Mouse (Mus musculus) lung, adult 18-20 months (tissue): ENCODE data around the gene Ralgps1.
A peak's percentile ranks its signal among the peaks of the same experiment; 100 is the strongest.

Source experiments
- DNase-seq, 2 experiments: peaks; one replicate each; pipeline ENCODE4 v3.0.0; 2022; ENCODE audit warnings: mixed read lengths in 2 of 2

Gene Ralgps1

DNA sequence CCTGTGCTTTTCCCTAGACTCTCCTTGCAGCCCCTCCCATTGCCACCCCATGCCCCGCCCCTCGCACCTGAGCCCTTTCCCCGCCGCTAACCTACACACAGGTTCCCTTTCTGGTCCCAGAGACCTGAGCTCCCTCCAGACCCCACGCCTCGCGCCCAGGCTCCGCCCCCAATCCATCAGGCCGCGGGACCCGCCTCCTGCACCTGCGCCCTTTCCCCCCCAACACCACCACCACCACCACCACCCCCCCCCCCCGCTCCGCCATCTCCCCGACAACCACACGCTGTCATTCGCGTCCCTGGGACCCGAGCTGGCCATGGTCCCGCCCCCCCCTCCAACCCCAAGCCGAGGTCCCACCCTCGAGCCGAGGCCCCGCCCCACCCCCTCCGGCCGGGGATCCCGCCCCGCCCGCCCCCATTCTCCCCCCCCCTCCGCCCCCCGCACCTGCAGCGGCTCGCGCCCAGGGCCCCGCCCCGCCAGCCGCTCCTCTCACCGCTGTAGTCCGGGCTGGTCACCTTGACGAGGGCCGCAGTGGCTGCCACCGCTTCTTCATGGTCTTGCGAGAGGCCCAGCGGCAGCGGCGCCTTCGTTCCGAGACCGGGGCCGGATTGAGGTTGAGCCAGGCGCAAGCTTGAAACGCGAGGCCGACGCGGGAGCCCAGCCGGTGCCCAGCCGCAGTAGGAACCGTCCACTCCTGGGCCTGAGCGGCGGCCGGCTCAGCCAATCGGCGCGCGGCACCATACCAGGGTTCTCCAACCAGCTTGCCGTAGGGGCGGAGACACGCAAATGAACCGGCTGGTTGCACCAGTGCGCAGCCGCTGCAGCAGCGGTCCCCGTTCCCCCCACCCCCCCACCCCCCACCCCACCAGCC is at the start of gene Ralgps1:
Gene Ralgps1 (minus strand): TSS at position 710 of the 871 bp plus-strand sequence.
- DNase-seq: peak; percentile 98

DNA sequence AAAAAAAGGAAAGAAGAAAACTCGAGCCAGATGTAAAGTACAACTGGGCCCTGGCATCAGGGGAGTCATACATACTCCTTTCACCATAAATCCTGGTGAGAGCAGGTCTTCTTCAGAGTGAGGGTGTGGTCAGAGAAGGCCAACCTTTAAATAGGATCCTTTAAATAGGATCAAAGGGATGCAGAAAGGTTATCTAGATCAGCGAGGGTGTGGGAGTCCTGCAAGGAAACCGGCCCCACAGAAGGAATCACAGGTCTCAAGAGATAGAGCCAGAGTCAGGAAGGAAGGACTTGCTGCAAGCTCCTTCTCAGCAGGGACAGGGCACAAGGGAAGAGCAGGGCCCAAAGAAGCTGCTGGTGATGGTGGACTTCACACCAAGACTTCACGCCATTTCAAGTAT is 46.2 kb upstream of the Ralgps1 start:
- DNase-seq: no peak

DNA sequence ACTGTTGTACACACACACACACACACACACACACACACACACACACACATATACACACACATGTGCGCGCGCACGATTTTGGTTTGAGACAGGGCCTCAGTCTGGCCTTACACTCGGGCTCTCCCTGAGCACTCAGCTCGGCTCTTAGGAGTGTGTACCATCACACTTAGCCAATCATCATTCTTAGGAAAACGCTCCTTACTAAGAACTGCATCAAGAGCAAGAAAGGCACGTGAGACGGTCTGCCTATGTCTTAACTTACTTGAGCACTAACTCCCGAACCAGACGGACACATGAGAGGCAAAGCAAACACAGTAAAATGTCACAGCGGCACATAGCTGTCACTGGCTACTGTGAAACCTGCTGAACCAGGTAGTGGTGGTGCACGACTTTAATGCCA is 42.7 kb upstream of the Ralgps1 start:
- DNase-seq: peak in 1 of 2 experiments; percentile 48

DNA sequence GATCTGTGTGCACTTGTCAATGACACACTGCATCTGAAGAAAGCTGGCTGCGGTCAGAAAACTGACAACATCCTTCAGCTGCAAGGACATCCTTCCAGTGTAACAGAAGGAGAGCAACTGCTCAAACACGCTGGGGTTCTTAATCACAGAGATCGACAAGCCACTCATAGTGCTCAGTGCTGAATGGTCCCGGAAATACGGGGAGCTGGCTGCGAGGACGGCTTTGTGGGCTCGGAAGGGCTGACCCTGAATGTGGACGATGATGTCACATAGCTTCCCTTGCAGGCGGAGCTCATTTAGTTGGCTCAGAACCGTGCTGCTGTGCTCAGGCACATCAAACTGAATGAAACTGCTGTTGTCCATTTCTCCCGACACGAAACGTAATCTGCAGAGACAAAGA is 40.8 kb upstream of the Ralgps1 start:
- DNase-seq: no peak

DNA sequence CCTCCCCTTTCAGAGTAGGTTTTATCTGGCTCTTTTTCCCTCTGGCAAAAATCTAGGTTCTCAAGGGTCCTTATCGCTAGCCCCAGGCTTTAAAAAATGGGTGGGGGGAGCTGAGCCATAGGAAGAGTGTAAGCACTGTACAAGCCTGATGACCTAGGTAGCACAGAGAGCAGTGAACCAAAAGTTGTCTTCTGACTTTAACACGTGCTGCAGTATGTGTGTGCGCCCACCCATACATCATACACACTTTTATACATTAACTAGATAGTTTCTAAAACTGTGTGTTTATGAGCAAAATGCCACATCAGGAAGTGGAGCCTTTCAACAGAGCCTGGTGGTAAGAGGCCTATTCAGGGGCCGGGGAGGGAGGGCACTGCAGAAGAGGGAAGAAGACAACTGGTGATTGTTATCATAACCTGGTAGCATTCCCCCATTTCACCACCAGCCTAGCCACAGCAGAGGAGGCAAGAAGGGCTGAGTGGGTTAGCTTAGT is 32.3 kb upstream of the Ralgps1 start:
- DNase-seq: no peak

DNA sequence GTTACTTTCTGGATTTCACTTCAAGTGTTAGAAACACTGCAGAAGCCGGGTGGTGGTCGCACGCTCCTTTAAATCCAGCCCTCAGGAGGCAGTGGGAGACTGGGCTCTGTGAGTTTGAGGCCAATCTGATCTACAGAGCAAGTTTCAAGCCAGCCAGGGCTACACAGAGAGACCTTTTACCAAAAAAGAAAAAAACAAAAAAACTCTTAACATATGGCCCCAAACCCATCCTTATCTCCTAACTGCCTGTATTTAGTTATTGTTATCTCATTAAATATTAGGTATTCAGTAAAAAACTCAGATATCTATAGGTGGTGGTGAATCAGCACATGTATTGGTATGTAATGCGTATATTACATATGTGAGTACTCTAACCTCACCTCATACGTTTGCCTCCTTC is 31.4 kb upstream of the Ralgps1 start:
- DNase-seq: no peak

DNA sequence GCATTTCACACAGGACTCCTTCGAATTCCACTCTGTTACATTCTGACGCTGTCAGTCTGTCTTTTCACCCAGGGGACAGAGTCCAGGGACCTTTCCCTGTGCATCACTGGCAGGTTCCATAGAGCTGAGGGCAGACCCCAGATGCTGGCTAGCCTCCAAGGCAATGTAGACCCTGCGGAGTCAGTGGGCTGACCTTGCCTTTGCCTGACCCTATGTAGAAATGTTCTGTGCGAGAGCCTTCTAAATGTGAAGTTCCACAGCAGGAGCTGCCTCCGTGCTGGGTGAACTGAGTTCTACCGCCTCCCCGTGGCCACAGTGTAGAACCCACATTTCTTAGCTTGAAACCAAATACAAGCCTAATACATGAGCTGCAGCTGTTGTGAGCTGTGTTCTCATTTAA is 30.9 kb upstream of the Ralgps1 start:
- DNase-seq: peak; percentile 44

DNA sequence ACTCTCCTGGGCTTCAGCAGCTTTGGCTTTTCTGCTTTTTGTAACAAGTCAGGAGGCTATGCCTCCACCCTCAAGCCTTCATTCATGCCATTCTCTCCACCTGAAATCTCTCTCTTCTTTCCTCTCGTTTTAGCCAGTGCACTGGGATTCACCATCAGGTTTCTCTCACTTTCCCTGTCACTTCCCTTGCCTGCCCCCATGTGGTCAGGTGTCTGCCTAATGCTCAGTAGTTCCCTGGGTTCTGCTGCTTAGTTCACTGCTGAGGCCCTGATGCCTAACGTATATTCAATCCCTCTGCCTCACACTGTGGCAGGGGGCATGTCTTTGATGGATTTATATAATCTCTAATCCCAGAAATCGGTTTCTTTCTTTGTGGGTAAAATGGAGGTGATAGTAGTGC is 29.9 kb upstream of the Ralgps1 start:
- peak in 1 of 2 experiments; percentile 21 for DNase-seq

DNA sequence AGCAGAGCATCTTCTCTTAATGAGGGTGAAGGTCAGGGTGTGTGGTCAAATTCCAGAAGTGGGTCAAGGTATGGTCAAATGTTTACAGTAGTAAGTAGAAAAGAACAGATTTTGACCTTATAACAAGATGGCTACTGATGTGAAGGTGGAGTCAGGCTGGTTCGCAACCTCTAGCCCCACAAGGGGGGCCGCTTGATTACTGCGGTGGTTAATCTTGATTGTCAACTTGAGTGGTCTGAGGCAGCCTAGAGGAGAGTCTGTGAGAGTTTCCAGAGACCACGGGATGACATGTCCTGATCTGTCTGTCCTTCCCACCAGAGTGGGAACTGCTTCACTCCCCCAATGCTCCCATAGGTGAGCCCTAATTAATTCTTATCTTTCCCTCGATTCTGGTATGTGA is 29.3 kb upstream of the Ralgps1 start:
- no peak for DNase-seq

DNA sequence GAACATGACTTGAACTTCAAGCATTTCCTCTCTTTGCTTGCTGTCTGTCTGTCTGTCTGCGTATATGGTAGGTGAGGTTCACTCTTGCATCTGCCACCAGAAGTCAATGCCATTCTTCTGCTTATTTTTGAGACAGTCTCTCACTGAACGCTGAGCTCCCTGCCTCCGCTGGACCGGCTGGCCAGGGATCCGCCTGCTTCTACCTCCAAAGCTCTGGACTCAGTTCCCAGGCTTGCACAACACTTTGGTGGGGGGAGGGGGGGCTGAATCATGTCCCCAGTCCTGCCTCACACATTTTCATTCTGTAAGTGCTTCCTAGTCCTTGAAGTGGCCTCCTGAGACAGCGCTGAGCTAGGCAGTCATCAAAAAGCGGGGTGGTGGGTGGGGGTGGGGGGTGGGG is 27.8 kb upstream of the Ralgps1 start:
- DNase-seq: peak in 1 of 2 experiments; percentile 14

DNA sequence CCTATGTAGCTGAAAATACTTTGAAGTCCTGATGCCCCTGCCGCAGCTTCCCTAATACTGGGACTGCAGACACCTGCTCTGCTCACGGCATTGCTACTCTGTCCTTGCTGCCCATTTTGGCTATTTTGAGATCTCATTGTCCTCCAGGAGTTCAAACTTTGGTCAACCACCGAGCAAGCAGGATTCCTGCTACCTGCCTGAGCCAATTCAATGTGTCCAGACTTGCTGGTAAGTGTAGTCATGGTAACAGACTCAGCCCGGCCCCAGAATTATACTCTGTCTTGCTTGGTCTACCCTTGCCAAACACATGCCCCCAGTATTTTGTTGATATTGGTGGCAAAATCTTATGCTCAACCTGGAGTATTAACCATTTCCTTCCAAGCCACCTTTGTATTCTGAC is 25.8 kb upstream of the Ralgps1 start:
- peak in 1 of 2 experiments; percentile 14 for DNase-seq

DNA sequence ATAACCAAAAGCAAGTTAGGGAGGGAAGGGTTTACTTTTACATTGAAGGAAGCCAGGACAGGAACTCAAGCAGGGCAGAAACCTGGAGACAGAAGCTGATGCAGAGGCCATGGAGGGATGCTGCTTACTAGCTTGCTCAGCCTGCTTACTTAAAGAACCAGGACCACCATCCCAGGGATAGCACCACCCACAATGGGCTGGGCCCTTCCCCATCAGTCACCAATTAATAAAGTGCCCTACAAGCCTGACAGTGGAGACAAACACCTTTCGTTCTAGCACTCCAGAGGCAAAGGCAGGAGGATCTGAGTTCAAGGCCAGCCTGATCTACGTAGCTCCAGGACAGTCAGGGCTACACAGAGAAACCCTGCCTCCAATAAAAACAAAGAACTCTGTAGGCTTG is 23.8 kb upstream of the Ralgps1 start:
- DNase-seq: no peak

DNA sequence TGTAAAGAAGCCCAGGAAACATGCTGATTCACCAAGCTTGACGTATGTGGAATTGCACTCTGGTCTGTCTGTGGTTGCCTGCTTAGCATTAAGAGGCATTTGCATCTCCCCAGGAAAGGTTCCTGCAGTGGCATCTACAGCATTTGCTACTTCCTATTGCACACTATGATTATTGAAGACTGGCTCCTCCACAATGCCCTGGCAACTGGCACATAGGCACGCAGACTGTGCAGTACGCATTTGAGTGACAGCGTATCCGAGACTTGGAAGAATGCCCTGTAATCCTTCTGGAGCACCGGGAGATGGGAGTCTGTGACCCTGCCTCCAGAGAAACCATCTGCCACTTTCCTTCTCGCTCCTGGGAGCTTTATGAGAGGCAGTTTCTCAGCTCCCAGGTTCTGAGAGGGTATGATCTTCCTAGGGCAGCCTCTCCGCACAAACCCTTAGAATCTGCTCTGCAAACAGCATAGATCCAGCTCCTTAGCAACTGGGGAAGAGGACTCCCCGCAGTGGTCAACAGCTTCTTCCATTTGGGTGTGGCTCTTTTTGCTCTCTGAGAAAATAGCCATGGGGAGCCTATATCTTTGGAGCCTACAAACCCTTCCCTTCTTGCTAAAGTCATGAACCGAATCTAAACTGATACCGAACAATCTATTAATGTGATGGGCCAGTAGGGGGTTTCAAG is 22.8 kb upstream of the Ralgps1 start:
- no peak for DNase-seq

DNA sequence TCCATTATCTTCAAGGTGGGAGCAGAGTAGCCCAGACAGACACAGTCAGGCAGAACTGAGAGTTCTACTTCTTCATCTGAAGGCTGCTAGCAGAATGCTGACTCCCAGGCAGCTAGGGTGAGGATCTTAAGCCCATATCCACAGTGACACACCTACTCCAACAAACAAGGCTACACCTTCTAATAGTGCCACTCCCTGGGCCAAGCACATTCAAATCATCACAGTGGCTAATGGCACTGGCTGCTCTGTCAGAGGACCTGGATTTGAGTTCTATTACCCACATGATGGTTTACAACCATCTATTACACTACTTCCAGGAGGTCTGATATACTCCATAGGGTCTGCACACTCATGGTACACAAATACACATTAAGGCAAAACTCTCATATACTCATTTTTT is 21.7 kb upstream of the Ralgps1 start:
- no peak for DNase-seq

DNA sequence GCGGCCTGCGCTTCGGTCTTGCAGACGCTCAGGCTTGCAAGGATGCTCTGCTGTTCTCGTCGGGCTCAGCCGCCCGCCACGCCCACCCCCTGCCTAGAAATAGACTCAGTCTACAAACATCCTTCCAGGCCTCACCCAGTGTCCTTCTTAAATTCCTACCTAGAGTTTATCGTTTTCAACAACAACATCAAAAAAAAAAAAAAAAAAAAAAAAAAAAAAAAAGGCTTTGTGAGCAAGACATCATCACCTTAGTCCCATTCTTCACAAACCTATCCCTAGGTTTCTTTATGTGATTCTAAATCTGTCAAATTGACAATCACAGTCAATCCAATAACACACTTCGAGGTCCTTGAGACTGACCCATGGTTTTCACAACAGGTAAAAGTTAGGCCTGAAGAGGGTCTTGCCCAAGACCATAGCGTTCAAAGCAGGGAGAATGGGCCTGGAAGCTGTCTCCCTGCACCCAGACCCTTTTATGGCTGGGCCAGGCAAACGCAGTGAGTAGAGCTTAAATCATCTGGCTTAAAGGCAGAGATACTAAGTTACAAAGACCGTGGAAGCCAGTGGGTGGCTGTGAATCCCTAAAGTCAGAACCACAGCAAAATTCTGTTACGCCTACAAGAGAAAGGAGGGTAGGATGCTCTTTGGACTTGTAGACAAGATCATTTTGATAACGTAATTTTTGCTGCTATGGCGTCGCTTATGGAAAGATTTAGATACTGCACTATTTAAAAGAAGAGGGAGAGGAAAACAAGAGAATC is 542 bp upstream of the Ralgps1 start:
- DNase-seq: no peak

DNA sequence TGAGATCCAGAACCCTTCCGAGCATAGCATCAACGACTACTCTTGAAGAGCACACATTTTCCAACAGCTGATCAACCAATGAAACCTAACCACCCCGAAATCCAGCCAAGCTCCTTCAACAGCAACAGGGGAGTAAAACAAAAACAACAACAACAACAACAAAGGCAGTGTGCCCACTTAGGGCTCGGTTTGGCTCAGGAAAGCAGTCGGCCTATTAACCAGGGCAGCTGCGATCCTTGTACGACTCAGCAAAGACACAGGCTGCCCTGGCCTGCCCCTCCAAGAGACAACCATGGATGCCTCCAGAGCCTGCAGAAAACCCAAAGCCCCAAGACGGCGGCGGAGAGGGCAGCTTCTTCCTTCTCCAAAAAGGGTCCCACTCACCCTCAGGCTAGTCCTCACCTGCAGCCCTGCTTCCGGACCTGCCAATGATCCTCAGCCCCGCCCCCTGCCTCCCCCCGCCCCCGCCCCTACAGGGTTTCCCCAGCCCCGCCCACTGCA is 960 bp downstream of the Ralgps1 start:
- no peak for DNase-seq

DNA sequence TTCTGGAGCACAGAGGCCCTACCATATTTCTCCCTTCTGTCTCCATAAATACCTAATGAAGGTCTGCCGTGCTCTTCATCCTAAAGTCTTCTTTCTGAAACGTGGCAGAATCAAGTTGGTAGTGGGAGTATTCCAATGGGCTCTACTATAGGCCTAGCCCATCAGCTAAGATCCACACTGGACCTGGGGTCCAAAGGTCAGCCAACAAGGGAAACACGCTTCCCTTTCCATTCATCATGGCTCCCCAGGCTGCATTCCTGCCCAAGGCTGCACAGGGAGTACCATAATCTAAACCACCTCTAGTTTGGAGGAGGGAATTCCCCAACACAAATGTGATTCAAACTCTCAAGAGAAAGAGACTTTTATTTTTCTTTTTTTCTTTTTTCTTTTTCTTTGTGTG is 1.8 kb downstream of the Ralgps1 start:
- no peak for DNase-seq

DNA sequence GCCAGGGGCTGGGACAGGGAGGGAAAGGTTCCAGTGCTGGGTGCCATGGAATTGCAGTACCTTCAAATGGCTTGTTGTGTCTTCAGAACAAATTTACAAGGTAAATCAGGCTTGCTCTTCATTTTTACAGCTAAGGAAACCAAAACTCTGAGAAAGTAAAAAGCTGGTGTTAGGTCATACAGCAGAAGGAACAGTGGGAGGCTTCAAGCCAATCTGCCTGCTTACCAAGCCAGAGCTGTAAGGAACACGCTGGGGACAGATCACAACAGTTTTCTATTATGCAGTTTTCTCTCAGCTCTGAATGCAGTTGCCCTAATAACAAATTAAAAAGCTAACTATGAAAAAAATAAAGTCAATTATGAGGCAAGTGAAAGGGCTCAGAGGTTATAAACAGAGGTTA is 2.8 kb downstream of the Ralgps1 start:
- no peak for DNase-seq

DNA sequence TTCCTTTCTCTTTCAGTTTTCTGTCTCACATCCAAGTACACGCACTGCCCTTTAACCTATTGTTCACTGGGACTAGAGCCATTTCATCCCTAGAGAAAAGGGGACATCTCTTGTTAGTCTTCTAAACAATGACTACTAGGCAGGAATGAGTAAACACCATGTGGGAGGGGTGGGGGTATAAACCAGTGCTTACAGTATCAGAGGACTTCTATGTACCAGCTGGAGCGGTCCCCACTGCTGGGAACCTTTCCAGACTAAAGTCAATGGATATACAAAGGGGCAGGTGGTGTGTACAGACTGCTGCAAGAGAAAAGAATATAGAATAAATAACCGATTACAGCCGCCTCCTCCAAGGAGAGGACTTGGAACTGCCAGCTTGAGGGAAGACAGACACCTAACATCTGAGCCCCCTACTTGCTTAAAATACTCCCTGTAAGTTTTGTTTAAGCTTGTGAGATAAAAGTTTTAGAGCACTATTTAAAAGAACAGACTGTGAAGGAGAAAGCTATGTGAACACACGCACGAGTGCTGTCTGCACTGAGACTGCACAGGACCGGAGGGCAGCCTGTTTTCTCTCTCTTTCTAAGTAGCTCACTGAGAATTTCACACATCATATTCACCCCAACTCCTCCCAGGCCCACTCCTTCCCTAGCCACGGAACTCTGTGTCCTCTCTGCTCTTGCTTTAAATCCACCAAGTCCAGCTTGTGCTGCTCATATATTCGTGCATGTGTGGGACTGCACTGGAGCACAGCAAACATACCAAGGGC is 5.4 kb downstream of the Ralgps1 start:
- no peak for DNase-seq

DNA sequence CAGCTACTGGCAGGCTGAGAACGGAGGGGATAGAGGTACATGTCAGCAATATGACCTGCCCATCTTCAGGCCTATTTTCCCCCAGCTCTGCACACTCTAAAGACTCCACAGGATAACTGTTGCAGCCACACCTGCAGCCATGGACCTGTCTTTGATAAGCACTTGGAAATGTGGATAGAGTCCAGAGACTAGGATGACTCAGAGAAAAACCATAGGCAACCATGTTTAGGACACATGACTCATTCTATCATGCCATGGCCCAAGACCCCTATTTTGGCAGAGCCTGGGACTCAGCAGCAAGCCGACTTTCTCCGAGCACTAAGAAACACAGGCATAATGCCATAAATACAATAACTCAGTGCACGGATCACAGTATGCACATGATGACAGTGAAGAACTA is 6.6 kb downstream of the Ralgps1 start:
- no peak for DNase-seq

DNA sequence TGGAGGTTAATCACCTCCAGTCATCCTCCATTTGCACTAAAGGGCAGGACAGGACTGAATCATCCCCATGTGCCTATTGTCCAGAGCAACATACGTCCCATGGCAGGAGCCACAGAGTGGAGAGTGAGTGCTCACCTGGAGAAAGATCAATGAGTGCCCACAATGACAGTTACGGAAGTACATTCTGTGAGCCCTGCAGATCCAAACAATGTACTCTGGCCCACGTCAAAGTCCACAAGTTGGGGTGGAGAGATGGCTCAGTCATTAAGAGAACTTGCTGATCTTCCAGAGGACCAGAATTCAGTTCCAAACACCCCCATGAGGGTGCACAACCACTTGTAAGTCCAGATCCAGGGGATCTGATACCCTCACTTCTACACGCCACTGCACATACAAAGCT is 7.4 kb downstream of the Ralgps1 start:
- DNase-seq: no peak

DNA sequence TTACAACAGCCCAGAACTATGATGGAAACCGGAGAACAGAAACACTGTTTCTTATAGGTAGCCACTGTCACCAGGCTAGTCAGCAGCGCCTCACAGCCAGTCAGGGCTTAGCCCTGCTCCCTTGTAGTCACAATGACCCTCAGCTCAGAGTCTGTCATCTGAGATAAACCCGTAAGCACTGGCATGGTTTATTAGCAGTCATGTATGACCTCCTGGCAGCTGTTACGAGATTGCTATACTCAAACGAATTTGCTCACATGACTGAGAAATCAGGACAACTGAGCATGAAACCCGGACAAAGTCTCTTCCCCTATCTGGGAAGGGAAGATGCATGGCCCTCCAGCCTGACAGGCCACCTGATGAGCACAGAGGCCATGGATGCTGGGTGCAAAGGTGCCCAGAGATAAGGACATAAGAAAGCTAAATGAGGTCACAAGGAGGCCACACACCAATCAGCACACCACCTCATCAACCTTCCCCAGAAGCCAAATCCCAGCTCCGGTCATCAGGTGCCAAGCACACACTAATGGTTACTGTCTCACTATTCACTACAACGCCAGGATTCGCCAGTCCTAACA is 10.1 kb downstream of the Ralgps1 start:
- DNase-seq: no peak
